Mouse (Mus musculus): ENCODE measurements around the gene Accs.

- TF ChIP-seq GATA1 (IDR thresholded peaks at IDR 0.05; ENCODE audit: borderline replicate concordance, low read length) (no peak), FLI1 (IDR thresholded peaks at IDR 0.05; ENCODE audit: low read length) (no peak)
Measured at GRCm38 (mm10) chr2:93809931-93810330, 39.8 kb downstream of the Accs start.

Measured in megakaryocyte, embryonic 14.5 days (primary cell).